Mouse (Mus musculus): ENCODE measurements around the gene Olfr74.
"Not testable (repeated sequence)": the region's sequence is repeated elsewhere in the genome, so short reads cannot be mapped to it uniquely, and the experiment has no call there.

Olfr74 gene

DNA sequence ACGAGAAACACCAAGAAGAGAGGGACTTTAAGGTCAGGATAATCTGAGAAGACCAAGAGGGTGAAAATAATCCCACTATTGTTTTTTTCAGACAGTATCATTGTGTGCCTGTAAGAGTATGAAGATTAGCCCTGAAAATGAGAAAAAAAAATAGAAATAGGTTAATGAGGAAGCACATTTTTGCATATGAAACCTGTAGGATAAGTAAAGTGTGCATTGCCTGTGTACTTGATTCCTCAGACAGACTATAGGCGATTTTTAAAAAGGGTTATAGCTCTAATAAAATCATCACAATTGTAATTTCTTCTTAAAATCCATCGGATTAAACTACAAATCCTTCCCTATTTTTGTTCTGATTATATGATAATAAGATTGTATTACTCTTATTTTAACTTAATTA lies at the start of gene Olfr74:
Gene Olfr74, minus strand, starts transcription at position 101 of the 400 bp plus-strand sequence.
- no peak for DNase-seq (ENCODE audit: low spot score in 2 of 2)

DNA sequence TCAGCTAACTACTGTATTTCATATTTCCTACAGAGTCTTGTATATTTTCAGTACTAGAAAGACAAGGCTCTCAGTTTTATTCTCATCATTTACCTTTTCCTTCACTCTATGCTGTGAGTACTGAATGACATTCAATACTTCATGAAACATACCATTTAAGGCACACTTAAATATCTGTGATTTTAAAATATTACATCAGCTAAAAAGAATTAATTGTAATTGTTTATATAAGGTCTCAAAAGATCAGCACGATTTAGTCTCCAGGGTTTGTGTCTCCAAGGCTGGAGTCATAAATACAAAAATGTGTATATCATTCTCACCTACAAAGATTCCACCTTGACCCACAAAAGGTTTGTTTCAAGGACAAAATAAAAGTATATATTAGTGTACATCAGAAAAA lies 48.0 kb upstream of the Olfr74 start, which contains the start of gene Olfr1161:
Gene Olfr1161, plus strand, starts transcription at position 301 of the 400 bp plus-strand sequence.
- DNase-seq (ENCODE audit: low spot score in 2 of 2) = not testable (repeated sequence)

- no peak for DNase-seq (ENCODE audit: low spot score in 2 of 2)
Observed at GRCm38 (mm10) chr2:88007515-88008318, 33.3 kb upstream of the Olfr74 start, which contains the start of gene Olfr1160. Gene Olfr1160, minus strand, starts transcription at chr2:88008268.

DNA sequence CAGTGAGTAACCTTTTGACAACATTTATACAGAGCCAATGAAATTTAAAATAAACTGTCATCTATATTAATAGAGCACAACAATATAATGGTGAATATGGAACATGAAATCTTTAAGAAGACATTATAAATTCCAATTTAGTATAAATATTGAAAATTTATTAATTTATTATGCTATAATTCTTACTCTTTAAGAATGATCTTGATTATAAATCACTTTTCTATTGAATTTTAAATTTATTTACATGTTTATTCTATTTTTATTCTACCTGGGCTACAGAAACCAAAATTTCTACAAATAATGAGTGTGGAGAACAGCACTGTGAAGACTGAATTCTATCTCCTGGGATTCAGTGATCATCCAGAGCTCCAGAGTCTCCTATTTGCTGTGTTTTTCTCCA lies 15.3 kb upstream of the Olfr74 start, which contains the start of gene Olfr1158:
Gene Olfr1158, plus strand, starts transcription at position 301 of the 400 bp plus-strand sequence.
- no peak for DNase-seq (ENCODE audit: low spot score in 2 of 2)

GRCm38 (mm10) chr2:87968199-87968598 lies 6.3 kb downstream of the Olfr74 start, which contains the start of gene Olfr1157:
Gene Olfr1157, minus strand, starts transcription at chr2:87968299.
- DNase-seq (ENCODE audit: low spot score in 2 of 2) = no peak

DNA sequence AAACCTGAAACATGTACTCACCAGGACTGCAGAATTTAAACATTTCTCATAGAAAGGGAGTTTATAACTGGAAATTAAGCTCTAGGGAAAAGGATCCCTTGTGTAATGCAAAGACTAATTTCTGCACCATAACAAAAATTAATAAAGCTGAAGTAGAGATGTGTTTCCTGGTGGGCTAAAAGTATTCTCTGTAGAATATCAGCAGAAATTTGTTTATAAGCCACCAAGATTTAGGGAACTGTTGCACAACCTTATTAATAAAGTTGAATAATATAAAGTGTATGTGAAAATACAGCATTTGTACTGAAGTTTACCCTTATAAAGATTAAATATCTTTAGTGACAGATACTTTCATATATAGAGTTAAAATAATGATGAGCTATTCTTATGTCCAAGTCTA lies 21.5 kb downstream of the Olfr74 start, which contains the start of gene Olfr1156:
Gene Olfr1156, minus strand, starts transcription at position 101 of the 400 bp plus-strand sequence.
- no peak for DNase-seq (ENCODE audit: low spot score in 2 of 2)

GRCm38 (mm10) chr2:87945037-87945436 lies 29.4 kb downstream of the Olfr74 start, which contains the start of gene Olfr1155:
Gene Olfr1155, minus strand, starts transcription at chr2:87945137.
- DNase-seq (ENCODE audit: low spot score in 2 of 2) = no peak
